11 mouse cellular contexts compared by ENCODE assay signal in genomic region chr14:114857689-114858088, GRCm38 (mm10).
A peak's percentile ranks its signal among the peaks of the same experiment; 100 is the strongest.
DNase-seq lines count a peak whose midpoint lies in the region; ATAC-seq and TF ChIP-seq lines count a peak whose summit lies in the region.
"Had no signal": no experiment of that assay in that cellular context is flagged by ENCODE, and none has a peak within 500 bp of the region (broad histone marks: within the 10 kb centered on the region; RNA-seq: fewer than 3 reads in every experiment).

No protein-coding gene starts in this region.

- no peaks in the 10 kb centered on the region for H3K9me3 ChIP-seq in hindbrain, embryonic 12.5 days (replicated peaks)
- no peaks in the 10 kb centered on the region for H3K9me3 ChIP-seq in hindbrain, postnatal 0 days (ENCODE audit: low read length)
- H3K9me3 ChIP-seq in liver, embryonic 11.5 days (ENCODE audit: control insufficient read depth, low read length) = no peaks in the 10 kb centered on the region
- H3K9me3 ChIP-seq: hindbrain, embryonic 15.5 days had no signal

- H3K4me1 ChIP-seq in hindbrain, embryonic 12.5 days = peaks cover 14% of the 10 kb centered on the region
- no peaks in the 10 kb centered on the region for H3K4me1 ChIP-seq in hindbrain, postnatal 0 days (ENCODE audit: insufficient read depth, low read length)
- no peaks in the 10 kb centered on the region for H3K4me1 ChIP-seq in liver, embryonic 11.5 days (replicated peaks; ENCODE audit: control insufficient read depth, insufficient read depth, low read length)

- H3K27ac ChIP-seq in hindbrain, embryonic 12.5 days = peak overlapping the region; percentile 40; the same call in 1 of the 2 replicates
- H3K27ac ChIP-seq in hindbrain, postnatal 0 days = no peak overlapping the region
- H3K27ac ChIP-seq in liver, embryonic 11.5 days (ENCODE audit: low read depth, low read length) = peak overlapping the region; percentile 29; the same call in 1 of the 2 replicates
- H3K27ac ChIP-seq: hindbrain, embryonic 15.5 days; macrophage had no signal

- no peak for DNase-seq in hindbrain, postnatal 0 days (ENCODE audit: low spot score)
- DNase-seq in embryo, embryonic 10 days (ENCODE audit: low spot score) = peak; percentile 85
- peak; percentile 65 for DNase-seq in embryo, embryonic 11 days
- DNase-seq in liver, embryonic 11.5 days (ENCODE audit: low spot score) = no peak
- no peak for DNase-seq in thymus, postnatal 25 days
- no peak for DNase-seq in lung, postnatal 10 days
- DNase-seq: cerebellum, postnatal 25 days had no signal

- H3K27me3 ChIP-seq in hindbrain, embryonic 12.5 days = no peaks in the 10 kb centered on the region
- H3K27me3 ChIP-seq in hindbrain, postnatal 0 days (ENCODE audit: insufficient read depth, low read length) = no peaks in the 10 kb centered on the region
- H3K27me3 ChIP-seq in liver, embryonic 11.5 days (replicated peaks; ENCODE audit: control insufficient read depth, insufficient read depth, low read length) = no peaks in the 10 kb centered on the region
- H3K27me3 ChIP-seq: hindbrain, embryonic 15.5 days had no signal

- no peak for ATAC-seq in hindbrain, embryonic 12.5 days (ENCODE audit: low FRiP score)
- ATAC-seq in hindbrain, postnatal 0 days = no peak
- ATAC-seq in liver, embryonic 11.5 days (replicated peaks; ENCODE audit: low FRiP score) = peak; percentile 72

- no peak for TF ChIP-seq CTCF in hindbrain, postnatal 0 days (IDR thresholded peaks at IDR 0.05; ENCODE audit: low read depth)

- no peaks in the 10 kb centered on the region for H3K36me3 ChIP-seq in hindbrain, embryonic 12.5 days
- H3K36me3 ChIP-seq in hindbrain, postnatal 0 days (ENCODE audit: insufficient read depth, low read length) = no peaks in the 10 kb centered on the region
- H3K36me3 ChIP-seq in liver, embryonic 11.5 days (ENCODE audit: control insufficient read depth, insufficient read depth, low read length) = no peaks in the 10 kb centered on the region
- H3K36me3 ChIP-seq: hindbrain, embryonic 15.5 days had no signal

- WGBS in hindbrain, embryonic 12.5 days = 4% methylated on average over 7 of the region's 7 CpGs
- 15% methylated on average over 7 of the region's 7 CpGs for WGBS in hindbrain, postnatal 0 days
- WGBS in liver, embryonic 11.5 days = 14% methylated on average over 7 of the region's 7 CpGs

- H3K9ac ChIP-seq in hindbrain, embryonic 12.5 days = 0 out of 2 replicates have a peak overlapping the region, but pooled peaks have one; percentile 19
- H3K9ac ChIP-seq in hindbrain, postnatal 0 days (replicated peaks; ENCODE audit: low read length) = no peak overlapping the region
- H3K9ac ChIP-seq in liver, embryonic 11.5 days (ENCODE audit: low read depth, low read length) = no peak overlapping the region
- H3K9ac ChIP-seq: hindbrain, embryonic 15.5 days had no signal

- no peak overlapping the region for H3K4me2 ChIP-seq in hindbrain, embryonic 12.5 days (replicated peaks)
- H3K4me2 ChIP-seq in hindbrain, postnatal 0 days (ENCODE audit: low read depth, low read length) = no peak overlapping the region
- H3K4me2 ChIP-seq in liver, embryonic 11.5 days = no peak overlapping the region
- H3K4me2 ChIP-seq: hindbrain, embryonic 15.5 days had no signal

- no peak overlapping the region for H3K4me3 ChIP-seq in hindbrain, embryonic 12.5 days
- no peak overlapping the region for H3K4me3 ChIP-seq in hindbrain, postnatal 0 days (ENCODE audit: low read length)
- H3K4me3 ChIP-seq in liver, embryonic 11.5 days (ENCODE audit: low read depth, low read length) = no peak overlapping the region
- H3K4me3 ChIP-seq: hindbrain, embryonic 15.5 days; myocyte had no signal

Comparison
In these comparisons a context has a peak if more than half of its experiments do, and no peak if none do; other contexts are left out.
1. DNase-seq: peak in embryo, embryonic 10 days (single experiment) and embryo, embryonic 11 days (single experiment); none in hindbrain, postnatal 0 days (single experiment), liver, embryonic 11.5 days (single experiment), thymus, postnatal 25 days (single experiment) and lung, postnatal 10 days (single experiment).